Mouse (Mus musculus): Measurements from ENCODE around the gene Gm28230. TPM values are rescaled to one million over a fixed set of nuclear protein-coding genes. Genes with fewer than 3 reads are reported as not detected.
A peak's percentile ranks its signal among the peaks of the same experiment; 100 is the strongest.

Gene Gm28230
- polyA plus RNA-seq, 1 experiment from 2014 or later: not detected

- TF ChIP-seq EP300 (IDR thresholded peaks at IDR 0.05; ENCODE audit: low read depth) (no peak), CTCF (IDR thresholded peaks at IDR 0.05; ENCODE audit: low read depth) (no peak)
- H3K4me1 ChIP-seq (ENCODE audit: insufficient read depth): peaks cover 7% of the 10 kb centered on the region
- no peaks in the 10 kb centered on the region for H3K9me3 ChIP-seq (ENCODE audit: low read length)
- H3K4me3 ChIP-seq (ENCODE audit: low read depth, low read length): no peak overlapping the region
- H3K36me3 ChIP-seq (replicated peaks; ENCODE audit: insufficient read depth, low read length): no peaks in the 10 kb centered on the region
- no peak for ATAC-seq
- H3K9ac ChIP-seq (replicated peaks): no peak overlapping the region
- 11% methylated on average over 18 of the region's 18 CpGs for WGBS (ENCODE audit: insufficient replicate concordance)
- DNase-seq: no peak
- H3K27ac ChIP-seq (ENCODE audit: low read depth): no peak overlapping the region
- no peak overlapping the region for H3K4me2 ChIP-seq (ENCODE audit: low read depth, low read length)
- H3K27me3 ChIP-seq (ENCODE audit: insufficient read depth, low read length): peaks cover 83% of the 10 kb centered on the region
Measured at GRCm38 (mm10) chr2:74714156-74714789, 12.3 kb upstream of the Gm28230 start.

GRCm38 (mm10) chr2:74714881-74715280 is 11.6 kb upstream of the Gm28230 start:
- Histone ChIP-seq H3K4me1 (ENCODE audit: insufficient read depth) (peaks cover 7% of the 10 kb centered on the region), H3K9ac (replicated peaks) (no peak overlapping the region), H3K27ac (ENCODE audit: low read depth) (no peak overlapping the region), H3K4me3 (ENCODE audit: low read depth, low read length) (no peak overlapping the region), H3K9me3 (ENCODE audit: low read length) (no peaks in the 10 kb centered on the region), H3K27me3 (ENCODE audit: insufficient read depth, low read length) (peaks cover 82% of the 10 kb centered on the region), H3K4me2 (ENCODE audit: low read depth, low read length) (no peak overlapping the region), H3K36me3 (replicated peaks; ENCODE audit: insufficient read depth, low read length) (no peaks in the 10 kb centered on the region)
- ATAC-seq (no peak), DNase-seq (no peak)
- WGBS (ENCODE audit: insufficient replicate concordance): 2% methylated on average over 14 of the region's 14 CpGs
- TF ChIP-seq CTCF (IDR thresholded peaks at IDR 0.05; ENCODE audit: low read depth): no peak
- no peak for TF ChIP-seq EP300 (IDR thresholded peaks at IDR 0.05; ENCODE audit: low read depth)

GRCm38 (mm10) chr2:74715504-74716241 is 10.9 kb upstream of the Gm28230 start:
- TF ChIP-seq CTCF (IDR thresholded peaks at IDR 0.05; ENCODE audit: low read depth) (peak; percentile 82), EP300 (IDR thresholded peaks at IDR 0.05; ENCODE audit: low read depth) (no peak)
- DNase-seq (peak; percentile 86), ATAC-seq (peak; percentile 44; the same call in 1 of the 2 replicates)
- Histone ChIP-seq H3K27ac (ENCODE audit: low read depth) (no peak overlapping the region), H3K27me3 (ENCODE audit: insufficient read depth, low read length) (peaks cover 82% of the 10 kb centered on the region), H3K4me1 (ENCODE audit: insufficient read depth) (peaks cover 7% of the 10 kb centered on the region), H3K4me3 (ENCODE audit: low read depth, low read length) (no peak overlapping the region), H3K36me3 (replicated peaks; ENCODE audit: insufficient read depth, low read length) (no peaks in the 10 kb centered on the region), H3K9ac (replicated peaks) (no peak overlapping the region), H3K4me2 (ENCODE audit: low read depth, low read length) (no peak overlapping the region), H3K9me3 (ENCODE audit: low read length) (no peaks in the 10 kb centered on the region)
- 4% methylated on average over 26 of the region's 26 CpGs for WGBS (ENCODE audit: insufficient replicate concordance)

- Histone ChIP-seq H3K4me3 (ENCODE audit: low read depth, low read length) (no peak overlapping the region), H3K27me3 (ENCODE audit: insufficient read depth, low read length) (peaks cover 78% of the 10 kb centered on the region)
- WGBS (ENCODE audit: insufficient replicate concordance): 13% methylated on average over 2 of the region's 2 CpGs
Measured at GRCm38 (mm10) chr2:74720384-74720783, 6.1 kb upstream of the Gm28230 start.

GRCm38 (mm10) chr2:74720955-74721491 is 5.5 kb upstream of the Gm28230 start:
- no peaks in the 10 kb centered on the region for H3K4me1 ChIP-seq (ENCODE audit: insufficient read depth)
- ATAC-seq (no peak), DNase-seq (no peak)
- no peak overlapping the region for H3K4me3 ChIP-seq (ENCODE audit: low read depth, low read length)
- peaks cover 78% of the 10 kb centered on the region for H3K27me3 ChIP-seq (ENCODE audit: insufficient read depth, low read length)
- 36% methylated on average over 5 of the region's 5 CpGs for WGBS (ENCODE audit: insufficient replicate concordance)
- no peak overlapping the region for H3K9ac ChIP-seq (replicated peaks)
- no peak overlapping the region for H3K4me2 ChIP-seq (ENCODE audit: low read depth, low read length)
- H3K9me3 ChIP-seq (ENCODE audit: low read length): no peaks in the 10 kb centered on the region
- TF ChIP-seq CTCF (IDR thresholded peaks at IDR 0.05; ENCODE audit: low read depth) (no peak), EP300 (IDR thresholded peaks at IDR 0.05; ENCODE audit: low read depth) (no peak)
- H3K36me3 ChIP-seq (replicated peaks; ENCODE audit: insufficient read depth, low read length): no peaks in the 10 kb centered on the region
- H3K27ac ChIP-seq (ENCODE audit: low read depth): no peak overlapping the region

More at GRCm38 (mm10) chr2:74720384-74720783, 6.1 kb upstream of the Gm28230 start:
- no peak for DNase-seq
- ATAC-seq: no peak
- Histone ChIP-seq H3K4me2 (ENCODE audit: low read depth, low read length) (no peak overlapping the region), H3K9ac (replicated peaks) (no peak overlapping the region), H3K27ac (ENCODE audit: low read depth) (no peak overlapping the region), H3K4me1 (ENCODE audit: insufficient read depth) (no peaks in the 10 kb centered on the region), H3K36me3 (replicated peaks; ENCODE audit: insufficient read depth, low read length) (no peaks in the 10 kb centered on the region), H3K9me3 (ENCODE audit: low read length) (no peaks in the 10 kb centered on the region)
- TF ChIP-seq EP300 (IDR thresholded peaks at IDR 0.05; ENCODE audit: low read depth) (no peak), CTCF (IDR thresholded peaks at IDR 0.05; ENCODE audit: low read depth) (no peak)

GRCm38 (mm10) chr2:74721882-74722281 is 4.6 kb upstream of the Gm28230 start:
- no peak overlapping the region for H3K27ac ChIP-seq (ENCODE audit: low read depth)
- WGBS (ENCODE audit: insufficient replicate concordance): 20% methylated on average over 6 of the region's 6 CpGs
- ATAC-seq: no peak
- no peaks in the 10 kb centered on the region for H3K36me3 ChIP-seq (replicated peaks; ENCODE audit: insufficient read depth, low read length)
- TF ChIP-seq EP300 (IDR thresholded peaks at IDR 0.05; ENCODE audit: low read depth) (no peak), CTCF (IDR thresholded peaks at IDR 0.05; ENCODE audit: low read depth) (no peak)
- H3K4me1 ChIP-seq (ENCODE audit: insufficient read depth): no peaks in the 10 kb centered on the region
- H3K9me3 ChIP-seq (ENCODE audit: low read length): no peaks in the 10 kb centered on the region
- H3K9ac ChIP-seq (replicated peaks): no peak overlapping the region
- H3K27me3 ChIP-seq (ENCODE audit: insufficient read depth, low read length): peaks cover 79% of the 10 kb centered on the region
- no peak for DNase-seq
- no peak overlapping the region for H3K4me3 ChIP-seq (ENCODE audit: low read depth, low read length)
- H3K4me2 ChIP-seq (ENCODE audit: low read depth, low read length): no peak overlapping the region
